Mouse (Mus musculus): ENCODE measurements around the gene Gm17657.

GRCm38 (mm10) chr17:29540426-29540825, 9.0 kb downstream of the Gm17657 start:
- TF ChIP-seq POLR2A (IDR thresholded peaks at IDR 0.05; ENCODE audit: insufficient read depth, low read length) (no peak), EP300 (IDR thresholded peaks at IDR 0.05; ENCODE audit: insufficient read depth, low read depth, low read length) (no peak)

All from ES-Bruce4 (cell line).